Mouse (Mus musculus) layer of hippocampus, postnatal 36 days (tissue): ENCODE measurements around the gene Gm15557. TPM values are rescaled to one million over a fixed set of nuclear protein-coding genes. Genes with fewer than 3 reads are reported as not detected.
"Not testable (repeated sequence)": the region's sequence is repeated elsewhere in the genome, so short reads cannot be mapped to it uniquely, and the experiment has no call there.

ENCODE experiments used
- DNase-seq, 2 experiments: peaks; one replicate each; pipeline ENCODE4 v3.0.0; 2022
- total RNA-seq, 2 experiments: library from RNA; stranded (reverse); gene quantifications; 2 replicates each; pipeline ENCODE4 v1.2.3; 2021

Gene Gm15557
- not detected for total RNA-seq

- DNase-seq, result no peak
Measured at GRCm38 (mm10) chr2:155940681-155941080, at the start of gene Gm15557. Gene Gm15557 (plus strand): TSS chr2:155940728.

DNA sequence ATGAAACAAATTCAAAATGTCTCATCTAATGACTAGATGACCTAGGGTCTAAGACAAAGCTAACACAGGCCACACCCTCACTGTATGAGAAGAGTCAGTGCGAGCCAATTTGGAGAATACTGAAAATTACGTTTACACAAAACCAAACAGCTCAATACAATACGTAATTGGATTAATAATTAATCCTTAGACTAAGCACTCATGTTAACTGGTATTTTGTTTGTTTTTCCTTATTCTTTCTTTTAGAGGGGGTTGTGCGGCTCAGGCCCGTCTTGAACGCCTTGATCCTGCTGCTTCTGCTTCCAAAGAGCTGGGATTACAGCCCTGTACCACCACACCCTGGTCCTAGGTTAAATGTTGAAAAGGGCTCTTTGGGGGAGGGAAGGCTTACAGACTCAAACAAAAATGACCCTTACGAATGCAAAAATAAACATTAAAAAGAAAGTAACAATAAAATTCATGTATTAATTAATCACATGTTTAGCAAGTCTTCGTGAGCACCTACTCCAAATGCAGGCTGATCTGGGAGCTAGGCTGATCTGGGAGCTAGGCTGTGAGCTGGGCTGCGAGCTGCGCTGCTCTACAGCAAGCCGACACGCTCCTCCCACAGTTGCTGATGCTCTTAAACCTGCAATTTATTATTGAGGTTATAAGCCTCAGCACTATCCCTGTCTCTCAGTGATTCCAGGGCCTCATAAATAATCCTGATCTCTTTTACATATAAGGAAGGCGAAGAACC lies 46.1 kb upstream of the Gm15557 start:
- DNase-seq, result no peak

- no peak for DNase-seq
Measured at GRCm38 (mm10) chr2:155895046-155895735, 45.3 kb upstream of the Gm15557 start.

GRCm38 (mm10) chr2:155902989-155903631 lies 37.4 kb upstream of the Gm15557 start:
- DNase-seq, result no peak

GRCm38 (mm10) chr2:155903632-155904008 lies 36.9 kb upstream of the Gm15557 start:
- no peak for DNase-seq

GRCm38 (mm10) chr2:155914684-155915083 lies 25.8 kb upstream of the Gm15557 start:
- no peak for DNase-seq

GRCm38 (mm10) chr2:155923143-155923542 lies 17.4 kb upstream of the Gm15557 start:
- no peak for DNase-seq

DNA sequence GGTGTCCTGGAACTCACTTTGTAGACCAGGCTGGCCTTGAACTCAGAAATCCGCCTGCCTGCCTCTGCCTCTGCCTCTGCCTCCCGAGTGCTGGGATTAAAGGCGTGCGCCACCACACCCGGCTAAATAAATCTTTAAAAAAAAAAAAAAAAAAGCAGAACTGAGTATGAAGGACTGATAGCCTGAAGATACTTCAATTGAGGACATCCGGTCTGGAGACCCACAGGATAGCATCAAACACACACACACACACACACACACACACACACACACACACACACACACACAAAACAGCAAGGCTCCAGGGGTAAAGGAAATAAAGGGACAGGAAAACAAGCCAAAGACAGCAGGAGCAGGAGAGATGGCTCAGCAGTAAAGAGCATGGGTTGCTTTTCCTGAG lies 15.3 kb upstream of the Gm15557 start:
- not testable (repeated sequence) for DNase-seq

GRCm38 (mm10) chr2:155928711-155929345 lies 11.7 kb upstream of the Gm15557 start:
- DNase-seq, result no peak

DNA sequence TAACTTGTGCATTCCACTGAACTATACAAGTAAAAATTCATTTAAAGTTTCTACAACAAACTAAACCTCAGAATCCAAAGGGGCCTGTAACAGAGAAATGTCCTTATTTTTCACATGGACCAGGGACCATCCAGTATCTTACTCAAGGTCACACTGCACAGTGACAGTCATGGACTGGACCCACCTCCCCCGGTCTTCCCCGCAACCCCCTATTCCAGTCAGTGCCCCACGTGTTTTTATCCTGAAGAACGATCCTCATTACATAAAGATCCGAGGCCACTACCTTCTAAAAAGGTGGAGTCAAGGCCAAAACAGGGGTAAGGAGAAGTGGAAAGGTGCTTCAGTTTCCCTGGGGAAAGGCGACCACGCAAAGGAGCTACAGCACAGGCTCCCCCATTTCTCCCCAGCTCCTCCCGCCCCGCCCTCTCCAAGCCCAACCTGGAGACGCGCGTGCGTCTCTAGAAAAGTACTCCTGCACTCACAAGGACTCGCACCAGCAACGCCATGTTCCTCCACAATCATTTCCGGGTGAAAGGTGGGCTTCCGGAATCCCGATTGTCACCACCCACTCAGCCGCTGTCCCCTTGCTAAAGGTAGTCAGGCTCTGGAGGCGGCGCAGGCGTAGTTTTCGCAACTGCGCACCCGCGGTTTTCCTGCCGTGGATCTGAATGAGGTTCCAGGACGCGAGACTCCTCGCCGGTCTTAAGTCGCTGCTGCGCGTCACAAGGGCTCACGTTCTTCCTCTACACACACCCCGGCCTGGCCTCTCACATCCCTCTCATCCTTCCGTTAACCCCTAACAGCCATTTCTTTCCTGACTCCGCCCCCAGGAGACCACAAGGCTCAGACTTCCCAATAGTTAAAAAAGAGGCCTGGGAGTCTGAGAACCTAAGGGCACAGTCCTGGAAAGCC lies 10.7 kb upstream of the Gm15557 start, which contains the start of gene Uqcc1:
Gene Uqcc1, minus strand, starts transcription at position 780 of the 912 bp plus-strand sequence.
- DNase-seq, result peak; percentile 91

DNA sequence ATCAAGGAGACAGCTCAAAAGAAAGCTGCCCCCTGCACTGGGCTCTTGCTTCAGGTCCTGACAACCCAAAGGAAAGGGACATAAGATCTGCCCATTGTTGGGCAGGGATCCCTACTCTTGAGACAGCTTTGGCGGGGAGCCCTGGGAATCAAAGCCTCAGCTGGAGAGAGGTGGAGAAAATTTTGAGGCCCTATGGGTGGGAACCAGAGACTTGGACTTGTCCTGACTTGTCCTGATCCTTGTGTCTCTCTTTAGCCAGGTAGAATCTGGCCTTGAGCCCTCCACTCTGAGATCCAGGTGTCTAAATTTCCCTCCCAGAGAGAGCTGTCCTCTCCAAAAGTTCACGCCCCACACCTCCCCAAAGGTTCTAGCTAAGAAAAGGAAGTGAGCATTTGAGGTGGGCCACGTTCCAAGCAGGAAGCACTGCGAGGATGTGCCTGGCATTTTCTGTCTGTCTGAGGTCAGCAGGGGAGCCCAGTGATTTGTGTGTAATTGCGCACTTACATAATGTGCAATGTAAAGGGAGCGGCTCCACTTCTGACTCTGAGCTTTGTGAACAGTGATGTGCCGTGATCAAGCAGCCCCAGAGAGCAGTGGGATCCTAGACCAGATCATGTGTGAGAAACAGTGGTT lies 515 bp upstream of the Gm15557 start:
- DNase-seq, result no peak

DNA sequence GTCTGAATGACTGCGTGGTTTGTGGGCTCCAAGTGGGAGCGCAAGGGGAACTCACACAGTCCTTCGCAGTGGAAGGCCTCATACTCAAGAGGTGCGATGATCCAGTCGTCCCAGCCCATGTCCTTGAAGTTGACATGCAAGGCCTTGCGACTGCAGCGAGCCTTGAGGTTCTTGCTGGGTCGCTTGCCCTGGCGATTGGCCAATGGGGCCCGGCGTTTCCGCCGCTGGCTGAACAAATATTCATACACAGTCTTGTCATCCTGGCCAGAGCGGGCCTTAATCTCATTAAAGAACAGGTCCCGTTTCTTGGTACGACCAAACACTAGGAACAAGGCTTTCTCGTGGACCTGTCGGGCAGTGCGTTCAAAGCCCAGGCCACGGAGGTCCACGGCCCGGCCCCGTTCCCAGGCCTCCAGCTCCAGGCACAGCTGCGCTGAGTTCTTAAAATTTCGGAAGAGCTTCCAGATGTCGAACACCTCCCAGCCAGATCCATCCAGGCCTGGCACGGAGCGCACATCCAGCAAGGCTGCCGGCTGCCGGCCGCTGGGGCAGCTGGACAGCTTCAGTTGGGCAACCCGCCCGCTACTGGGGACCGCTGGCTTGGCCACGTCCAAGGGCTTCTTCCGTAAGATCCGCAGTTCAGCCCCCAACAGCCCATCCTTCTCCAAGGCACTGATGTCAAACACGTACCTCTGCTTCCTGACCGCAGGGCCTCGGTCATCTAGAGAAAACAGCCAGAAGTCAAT lies 1.3 kb downstream of the Gm15557 start:
- DNase-seq, result no peak

- DNase-seq, result no peak
Measured at GRCm38 (mm10) chr2:155943463-155943862, 2.9 kb downstream of the Gm15557 start.

DNA sequence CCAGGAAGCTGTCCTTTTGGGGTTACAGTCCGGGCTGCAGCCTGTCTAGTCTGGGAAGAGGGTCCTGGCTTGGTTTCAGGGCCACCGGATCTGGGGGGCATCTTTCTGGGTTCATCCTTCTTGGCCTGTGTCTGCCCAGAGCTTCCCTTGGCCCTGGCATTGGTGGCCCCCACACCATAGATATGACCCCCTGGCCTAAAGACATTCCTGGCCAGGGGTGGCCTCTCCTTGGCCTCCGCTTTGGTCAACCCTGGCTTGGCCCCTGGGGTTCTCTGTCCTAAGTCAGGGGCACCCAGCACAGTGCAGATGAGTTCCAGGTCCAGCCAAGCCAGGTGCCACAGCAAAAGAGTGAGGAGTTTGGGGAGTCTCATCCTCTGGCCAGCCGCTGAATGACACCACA lies 4.2 kb downstream of the Gm15557 start:
- no peak for DNase-seq

GRCm38 (mm10) chr2:155945124-155945523 lies 4.6 kb downstream of the Gm15557 start, which contains the start of gene Gdf5:
Gene Gdf5 (minus strand): TSS chr2:155945367.
- no peak for DNase-seq

GRCm38 (mm10) chr2:155945580-155945979 lies 5.1 kb downstream of the Gm15557 start:
- no peak for DNase-seq

- DNase-seq, result peak; percentile 30 to 58
Measured at GRCm38 (mm10) chr2:155946069-155946468, 5.5 kb downstream of the Gm15557 start.

GRCm38 (mm10) chr2:155946499-155946898 lies 6.0 kb downstream of the Gm15557 start:
- DNase-seq, result no peak

DNA sequence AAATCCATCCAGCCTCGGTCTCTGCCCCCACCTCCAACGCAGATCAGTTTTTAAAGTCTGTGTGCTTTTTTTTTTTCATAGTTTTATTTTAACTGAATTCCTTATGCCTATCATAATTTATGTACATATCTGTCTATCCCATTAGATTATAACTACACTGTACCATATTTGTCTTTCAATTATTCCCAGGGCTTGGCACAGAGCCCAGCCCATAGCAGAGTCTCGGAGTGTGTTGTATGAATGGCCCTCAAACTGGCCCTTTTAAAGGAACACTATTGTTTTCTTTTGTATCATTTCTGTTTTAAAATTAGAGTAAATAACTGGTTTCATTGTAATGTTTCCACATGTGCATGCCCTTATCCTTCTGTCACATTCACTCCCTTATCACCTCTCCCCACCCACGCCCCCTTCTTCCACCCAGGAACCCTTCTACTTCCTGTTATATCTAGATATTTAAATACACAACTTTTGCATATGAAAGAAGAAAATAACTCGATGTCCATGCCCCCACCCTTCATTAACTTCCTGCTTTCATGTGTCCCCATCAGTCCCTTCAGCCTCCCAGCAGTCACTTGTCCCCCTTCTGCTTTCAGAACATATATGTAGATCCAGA lies 7.0 kb downstream of the Gm15557 start:
- no peak for DNase-seq

- DNase-seq, result no peak
Measured at GRCm38 (mm10) chr2:155949362-155949761, 8.8 kb downstream of the Gm15557 start.
